Mouse (Mus musculus): ENCODE results near the gene Grm8. TPM values are rescaled to one million over a fixed set of nuclear protein-coding genes. Genes with fewer than 3 reads are reported as not detected.

Grm8 gene
- total and polyA plus RNA-seq, 2 experiments from 2014 or later, result 8.0 to 11.4 TPM

GRCm38 (mm10) chr6:27314273-27315009 lies 820.5 kb downstream of the Grm8 start:
- WGBS, result 84% methylated on average over 5 of the region's 5 CpGs
- DNase-seq, result no peak
- H3K4me2 ChIP-seq (ENCODE audit: low read depth), result no peak overlapping the region
- no peak for TF ChIP-seq CTCF (IDR thresholded peaks at IDR 0.05; ENCODE audit: low read depth)
- no peak overlapping the region for H3K4me3 ChIP-seq (ENCODE audit: low read depth, low read length)
- no peaks in the 10 kb centered on the region for H3K27me3 ChIP-seq (ENCODE audit: insufficient read depth, low read length)
- H3K27ac ChIP-seq (ENCODE audit: low read depth, low read length), result no peak overlapping the region
- no peak for ATAC-seq
- no peak overlapping the region for H3K9ac ChIP-seq
- H3K4me1 ChIP-seq (ENCODE audit: insufficient read depth), result no peaks in the 10 kb centered on the region
- no peaks in the 10 kb centered on the region for H3K36me3 ChIP-seq (ENCODE audit: insufficient read depth)
- H3K9me3 ChIP-seq (ENCODE audit: low read length), result no peaks in the 10 kb centered on the region

GRCm38 (mm10) chr6:27310401-27310800 lies 824.6 kb downstream of the Grm8 start:
- no peaks in the 10 kb centered on the region for H3K4me1 ChIP-seq (ENCODE audit: insufficient read depth)
- DNase-seq (no peak), ATAC-seq (no peak)
- no peak overlapping the region for H3K4me2 ChIP-seq (ENCODE audit: low read depth)
- no peaks in the 10 kb centered on the region for H3K36me3 ChIP-seq (ENCODE audit: insufficient read depth)
- H3K9me3 ChIP-seq (ENCODE audit: low read length), result no peaks in the 10 kb centered on the region
- no peak overlapping the region for H3K4me3 ChIP-seq (ENCODE audit: low read depth, low read length)
- no peak overlapping the region for H3K9ac ChIP-seq
- no peak overlapping the region for H3K27ac ChIP-seq (ENCODE audit: low read depth, low read length)
- H3K27me3 ChIP-seq (ENCODE audit: insufficient read depth, low read length), result no peaks in the 10 kb centered on the region
- TF ChIP-seq CTCF (IDR thresholded peaks at IDR 0.05; ENCODE audit: low read depth), result no peak

GRCm38 (mm10) chr6:27305351-27305750 lies 829.6 kb downstream of the Grm8 start:
- ATAC-seq (no peak), DNase-seq (no peak)
- 59% methylated on average over 2 of the region's 2 CpGs for WGBS

GRCm38 (mm10) chr6:27264972-27265371 lies 870.0 kb downstream of the Grm8 start:
- Histone ChIP-seq H3K27me3 (ENCODE audit: insufficient read depth, low read length) (no peaks in the 10 kb centered on the region), H3K9ac (no peak overlapping the region), H3K4me3 (ENCODE audit: low read depth, low read length) (no peak overlapping the region), H3K9me3 (ENCODE audit: low read length) (no peaks in the 10 kb centered on the region), H3K4me1 (ENCODE audit: insufficient read depth) (no peaks in the 10 kb centered on the region), H3K4me2 (ENCODE audit: low read depth) (no peak overlapping the region), H3K36me3 (ENCODE audit: insufficient read depth) (no peaks in the 10 kb centered on the region), H3K27ac (ENCODE audit: low read depth, low read length) (no peak overlapping the region)
- ATAC-seq (no peak), DNase-seq (no peak)
- TF ChIP-seq CTCF (IDR thresholded peaks at IDR 0.05; ENCODE audit: low read depth), result no peak

More at GRCm38 (mm10) chr6:27305351-27305750, 829.6 kb downstream of the Grm8 start:
- H3K27me3 ChIP-seq (ENCODE audit: insufficient read depth, low read length), result no peaks in the 10 kb centered on the region
- H3K4me2 ChIP-seq (ENCODE audit: low read depth), result no peak overlapping the region
- H3K9ac ChIP-seq, result no peak overlapping the region
- H3K4me1 ChIP-seq (ENCODE audit: insufficient read depth), result no peaks in the 10 kb centered on the region
- no peak overlapping the region for H3K4me3 ChIP-seq (ENCODE audit: low read depth, low read length)
- no peaks in the 10 kb centered on the region for H3K9me3 ChIP-seq (ENCODE audit: low read length)
- no peak for TF ChIP-seq CTCF (IDR thresholded peaks at IDR 0.05; ENCODE audit: low read depth)
- H3K27ac ChIP-seq (ENCODE audit: low read depth, low read length), result no peak overlapping the region
- H3K36me3 ChIP-seq (ENCODE audit: insufficient read depth), result no peaks in the 10 kb centered on the region

- ATAC-seq, result no peak
- H3K27ac ChIP-seq (ENCODE audit: low read depth, low read length), result no peak overlapping the region
- no peak for TF ChIP-seq CTCF (IDR thresholded peaks at IDR 0.05; ENCODE audit: low read depth)
These were observed 872.4 kb downstream of the Grm8 start for GRCm38 (mm10) chr6:27262611-27263010.

GRCm38 (mm10) chr6:27240416-27240815 lies 894.6 kb downstream of the Grm8 start:
- no peak overlapping the region for H3K9ac ChIP-seq
- no peak overlapping the region for H3K27ac ChIP-seq (ENCODE audit: low read depth, low read length)
- DNase-seq, result no peak
- no peak overlapping the region for H3K4me2 ChIP-seq (ENCODE audit: low read depth)
- no peaks in the 10 kb centered on the region for H3K9me3 ChIP-seq (ENCODE audit: low read length)
- no peaks in the 10 kb centered on the region for H3K36me3 ChIP-seq (ENCODE audit: insufficient read depth)
- H3K27me3 ChIP-seq (ENCODE audit: insufficient read depth, low read length), result no peaks in the 10 kb centered on the region
- ATAC-seq, result no peak
- no peaks in the 10 kb centered on the region for H3K4me1 ChIP-seq (ENCODE audit: insufficient read depth)
- H3K4me3 ChIP-seq (ENCODE audit: low read depth, low read length), result no peak overlapping the region
- no peak for TF ChIP-seq CTCF (IDR thresholded peaks at IDR 0.05; ENCODE audit: low read depth)

More at GRCm38 (mm10) chr6:27262611-27263010, 872.4 kb downstream of the Grm8 start:
- no peak for DNase-seq
- Histone ChIP-seq H3K36me3 (ENCODE audit: insufficient read depth) (no peaks in the 10 kb centered on the region), H3K4me2 (ENCODE audit: low read depth) (no peak overlapping the region), H3K4me3 (ENCODE audit: low read depth, low read length) (no peak overlapping the region), H3K4me1 (ENCODE audit: insufficient read depth) (no peaks in the 10 kb centered on the region), H3K9ac (no peak overlapping the region), H3K9me3 (ENCODE audit: low read length) (no peaks in the 10 kb centered on the region), H3K27me3 (ENCODE audit: insufficient read depth, low read length) (no peaks in the 10 kb centered on the region)

GRCm38 (mm10) chr6:27239968-27240367 lies 895.0 kb downstream of the Grm8 start:
- no peak overlapping the region for H3K9ac ChIP-seq
- no peaks in the 10 kb centered on the region for H3K9me3 ChIP-seq (ENCODE audit: low read length)
- no peaks in the 10 kb centered on the region for H3K36me3 ChIP-seq (ENCODE audit: insufficient read depth)
- H3K27me3 ChIP-seq (ENCODE audit: insufficient read depth, low read length), result no peaks in the 10 kb centered on the region
- no peak overlapping the region for H3K4me2 ChIP-seq (ENCODE audit: low read depth)
- ATAC-seq, result no peak
- no peak overlapping the region for H3K4me3 ChIP-seq (ENCODE audit: low read depth, low read length)
- H3K27ac ChIP-seq (ENCODE audit: low read depth, low read length), result no peak overlapping the region
- no peak for DNase-seq
- H3K4me1 ChIP-seq (ENCODE audit: insufficient read depth), result no peaks in the 10 kb centered on the region
- 55% methylated on average over 2 of the region's 2 CpGs for WGBS
- TF ChIP-seq CTCF (IDR thresholded peaks at IDR 0.05; ENCODE audit: low read depth), result no peak

MicroRNAs encoded within 50 kb of the gene (microRNA counts, 519-probe panel; counts per million panel counts)
- microRNA mmu-miR-592, result 4,550 counts per million, percentile 60 among the panel's probes with 10 or more counts

Small RNA genes within 50 kb of the gene (microRNA-seq; reads per million reads assigned to microRNA genes)
- 236 to 241 reads per million in 2 experiments for gene Mir592
